Comparison of ENCODE assay signal across 8 mouse cellular contexts in the genomic region with DNA sequence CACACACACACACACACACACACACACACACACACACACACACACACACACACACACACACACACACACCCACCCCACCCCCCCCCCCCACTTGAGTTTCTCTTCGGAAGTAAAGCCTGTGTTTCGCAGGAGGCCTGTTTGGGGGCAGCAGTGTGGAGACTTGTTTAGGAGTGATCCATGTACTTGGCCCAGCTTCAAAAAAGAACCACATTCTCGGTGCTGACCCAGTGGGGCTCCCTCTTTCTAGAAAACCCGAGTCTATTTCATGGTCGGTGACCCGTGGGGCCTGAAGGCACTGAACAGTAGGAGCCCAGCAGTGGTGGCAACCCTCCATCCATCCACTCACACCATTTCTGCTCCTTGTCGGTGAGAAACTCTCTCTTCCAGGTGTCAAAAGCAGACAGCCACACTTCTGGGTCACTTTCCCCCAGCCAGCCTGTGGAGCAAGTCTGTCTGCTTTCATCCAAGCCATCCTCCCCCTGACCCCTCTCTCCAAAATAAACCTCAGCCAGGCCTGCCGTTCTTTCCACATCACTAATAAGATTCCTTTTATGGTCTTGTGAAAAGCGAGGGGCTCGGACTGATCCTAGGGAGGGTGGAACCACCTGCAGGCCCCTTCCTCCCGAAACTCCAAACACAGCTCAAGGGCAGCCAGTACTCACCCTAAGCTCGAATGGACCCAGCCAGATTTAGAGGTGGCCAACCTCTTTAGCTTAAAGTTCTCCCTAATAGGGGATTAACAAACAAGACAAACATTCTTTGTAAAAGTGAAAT. TPM values are rescaled to one million over a fixed set of nuclear protein-coding genes. Genes with fewer than 3 reads are reported as not detected.
DNase-seq lines count a peak whose midpoint lies in the region; ATAC-seq and TF ChIP-seq lines count a peak whose summit lies in the region.

No protein-coding gene starts in this region.

- peak overlapping the region; percentile 98 for H3K27ac ChIP-seq in kidney, postnatal 0 days
- H3K27ac ChIP-seq in forebrain, embryonic 10.5 days: peak overlapping the region; percentile 97
- H3K27ac ChIP-seq in neural tube, embryonic 15.5 days (replicated peaks): peak overlapping the region; percentile 83; the same call in 1 of the 2 replicates

- no peak for ATAC-seq in kidney, postnatal 0 days (replicated peaks; ENCODE audit: low FRiP score, low read depth)
- no peak for ATAC-seq in neural tube, embryonic 15.5 days (ENCODE audit: low FRiP score)

- DNase-seq in kidney, postnatal 0 days (ENCODE audit: low spot score): peak; percentile 53
- no peak for DNase-seq in kidney, adult 18-20 months
- peak; percentile 51 for DNase-seq in forebrain, embryonic 10.5 days (ENCODE audit: extremely low spot score, low spot score)
- peak; percentile 26 for DNase-seq in kidney, postnatal 10 days
- DNase-seq in spleen, postnatal 10 days (ENCODE audit: low spot score in 2 of 2): no peak
- DNase-seq in adrenal gland, adult 8-10 months: no peak
- DNase-seq in cerebellum, adult 11 months: no peak

- 8% methylated on average over 12 of the region's 12 CpGs for WGBS in kidney, postnatal 0 days
- WGBS in forebrain, embryonic 10.5 days: 2% methylated on average over 11 of the region's 12 CpGs
- 5% methylated on average over 12 of the region's 12 CpGs for WGBS in neural tube, embryonic 15.5 days

- H3K36me3 ChIP-seq in kidney, postnatal 0 days (ENCODE audit: insufficient read depth, low read length): no peaks in the 10 kb centered on the region
- no peaks in the 10 kb centered on the region for H3K36me3 ChIP-seq in forebrain, embryonic 10.5 days (replicated peaks)
- no peaks in the 10 kb centered on the region for H3K36me3 ChIP-seq in neural tube, embryonic 15.5 days

- peaks cover 25% of the 10 kb centered on the region for H3K4me1 ChIP-seq in kidney, postnatal 0 days (replicated peaks; ENCODE audit: insufficient read depth, low read length)
- H3K4me1 ChIP-seq in forebrain, embryonic 10.5 days: peaks cover 88% of the 10 kb centered on the region
- peaks cover 80% of the 10 kb centered on the region for H3K4me1 ChIP-seq in neural tube, embryonic 15.5 days

- no peaks in the 10 kb centered on the region for H3K27me3 ChIP-seq in kidney, postnatal 0 days (ENCODE audit: insufficient read depth, low read length)
- H3K27me3 ChIP-seq in forebrain, embryonic 10.5 days (ENCODE audit: poor library complexity, severe bottlenecking): peaks cover 21% of the 10 kb centered on the region
- H3K27me3 ChIP-seq in neural tube, embryonic 15.5 days (replicated peaks): no peaks in the 10 kb centered on the region

- peak overlapping the region; percentile 82; the same call in 1 of the 2 replicates for H3K9ac ChIP-seq in kidney, postnatal 0 days (ENCODE audit: low read depth, low read length)
- H3K9ac ChIP-seq in neural tube, embryonic 15.5 days (replicated peaks): peak overlapping the region; percentile 67

- peak overlapping the region; percentile 58 for H3K4me3 ChIP-seq in kidney, postnatal 0 days (replicated peaks; ENCODE audit: low read depth, low read length)
- peak overlapping the region; percentile 79 for H3K4me3 ChIP-seq in forebrain, embryonic 10.5 days
- H3K4me3 ChIP-seq in neural tube, embryonic 15.5 days (replicated peaks): peak overlapping the region; percentile 65

- peak overlapping the region; percentile 77 for H3K4me2 ChIP-seq in kidney, postnatal 0 days (ENCODE audit: low read length)
- H3K4me2 ChIP-seq in neural tube, embryonic 15.5 days: peak overlapping the region; percentile 98

- no peak for TF ChIP-seq CTCF in kidney, postnatal 0 days (IDR thresholded peaks at IDR 0.05; ENCODE audit: low read depth)

- H3K9me3 ChIP-seq in kidney, postnatal 0 days (replicated peaks; ENCODE audit: low read length): no peaks in the 10 kb centered on the region
- H3K9me3 ChIP-seq in forebrain, embryonic 10.5 days: no peaks in the 10 kb centered on the region
- H3K9me3 ChIP-seq in neural tube, embryonic 15.5 days (replicated peaks): no peaks in the 10 kb centered on the region

RNA-seq across cellular contexts. Expression of gene Jag1, which starts 3.0 kb away (rescaled TPM):
- polyA plus RNA-seq in kidney, postnatal 0 days (2015; fragmentation: Nextera tagmentation; extraction: Ambion mirVana): 44.6 and 47.6 TPM in 2 replicates
- polyA plus RNA-seq in forebrain, embryonic 10.5 days (2016; fragmentation: Nextera tagmentation; extraction: Ambion mirVana): 18.9 and 20.4 TPM in 2 replicates
- polyA plus RNA-seq in neural tube, embryonic 15.5 days (2015; fragmentation: Nextera tagmentation; extraction: Ambion mirVana): 7.5 and 9.3 TPM in 2 replicates
- 10 to 100 TPM in 3 of 4 experiments, 1 to 10 TPM in 1; 10.0 to 13.4 (median 12.6) TPM for total RNA-seq in adrenal gland, adult 8-10 months (2022)

Comparison
In these comparisons a context has a peak if more than half of its experiments do, and no peak if none do; other contexts are left out.
1. DNase-seq: peak in kidney, postnatal 0 days (single experiment), forebrain, embryonic 10.5 days (single experiment) and kidney, postnatal 10 days (single experiment); none in kidney, adult 18-20 months (single experiment), spleen, postnatal 10 days (0 of 2), adrenal gland, adult 8-10 months (single experiment) and cerebellum, adult 11 months (single experiment).
2. Peak in every context shown above with its lines, with median percentiles within 50 percentile points of each other: H3K27ac ChIP-seq and H3K4me3 ChIP-seq.